Mouse (Mus musculus) left cerebral cortex, postnatal 25 days (tissue): ENCODE results near the gene Tomm22. TPM values are rescaled to one million over a fixed set of nuclear protein-coding genes. Genes with fewer than 3 reads are reported as not detected.

ENCODE experiments used
- DNase-seq, 2 experiments: peaks; one replicate each; pipeline ENCODE4 v3.0.0; 2022; ENCODE audit warnings: low spot score in 2 of 2, mixed read lengths in 1 of 2
- intact Hi-C: fragments of 180-260 bp; cut with DNase I; formaldehyde crosslinking; loops from one replicate; pipeline ENCODE4 v1.15.1; 2025
- total RNA-seq, 2 experiments: library from RNA; stranded (reverse); gene quantifications; 2 replicates each; pipeline ENCODE4 v1.2.3; 2021

Gene Tomm22
- total RNA-seq, 2 experiments from 2014 or later = 97.8 to 100 TPM

GRCm38 (mm10) chr15:79684616-79685015 is 14.0 kb downstream of the Tomm22 start:
- intact Hi-C loops = no loop called here
- no peak for DNase-seq

DNA sequence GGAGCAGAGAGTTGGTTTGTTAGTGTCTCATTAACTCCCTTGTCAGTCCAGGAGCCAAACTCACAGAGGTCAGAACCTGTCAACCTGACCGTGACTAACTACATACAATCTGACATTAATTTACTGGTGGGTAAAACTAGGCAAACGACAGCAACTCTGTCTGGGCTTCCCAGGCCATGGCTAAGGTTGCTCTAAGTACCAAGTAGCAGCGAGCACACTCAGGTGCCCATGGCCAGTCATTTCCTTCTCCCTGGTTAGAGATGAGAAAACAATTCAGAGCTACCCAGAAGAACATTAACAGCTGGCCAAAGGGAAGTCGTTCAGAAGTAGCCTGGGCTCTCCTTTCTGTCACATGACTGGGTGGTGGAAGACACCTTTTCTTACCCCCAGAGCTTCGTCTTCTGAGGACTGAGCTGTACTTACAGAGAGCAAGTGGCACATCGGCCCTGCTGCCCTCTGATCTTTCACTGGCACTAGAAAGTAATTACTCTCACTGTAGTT is 14.5 kb downstream of the Tomm22 start:
- no peak for DNase-seq
- intact Hi-C loops = no loop called here

- intact Hi-C loops = no loop called here
- peak; percentile 30 to 54 for DNase-seq
Measured at GRCm38 (mm10) chr15:79686046-79686869, 15.6 kb downstream of the Tomm22 start.

GRCm38 (mm10) chr15:79687175-79687574 is 16.5 kb downstream of the Tomm22 start:
- intact Hi-C loops = no loop called here
- no peak for DNase-seq

- intact Hi-C loops = loop anchor here (1.0 kb wide), 1 partner anchor 28 kb away; the partner anchor contains the start of gene Cby1
- DNase-seq = peak; percentile 96 to 97
Measured at GRCm38 (mm10) chr15:79687646-79688267, 17.1 kb downstream of the Tomm22 start, which contains the start of gene Josd1. TSS of gene Josd1 (minus strand) at chr15:79687919.

DNA sequence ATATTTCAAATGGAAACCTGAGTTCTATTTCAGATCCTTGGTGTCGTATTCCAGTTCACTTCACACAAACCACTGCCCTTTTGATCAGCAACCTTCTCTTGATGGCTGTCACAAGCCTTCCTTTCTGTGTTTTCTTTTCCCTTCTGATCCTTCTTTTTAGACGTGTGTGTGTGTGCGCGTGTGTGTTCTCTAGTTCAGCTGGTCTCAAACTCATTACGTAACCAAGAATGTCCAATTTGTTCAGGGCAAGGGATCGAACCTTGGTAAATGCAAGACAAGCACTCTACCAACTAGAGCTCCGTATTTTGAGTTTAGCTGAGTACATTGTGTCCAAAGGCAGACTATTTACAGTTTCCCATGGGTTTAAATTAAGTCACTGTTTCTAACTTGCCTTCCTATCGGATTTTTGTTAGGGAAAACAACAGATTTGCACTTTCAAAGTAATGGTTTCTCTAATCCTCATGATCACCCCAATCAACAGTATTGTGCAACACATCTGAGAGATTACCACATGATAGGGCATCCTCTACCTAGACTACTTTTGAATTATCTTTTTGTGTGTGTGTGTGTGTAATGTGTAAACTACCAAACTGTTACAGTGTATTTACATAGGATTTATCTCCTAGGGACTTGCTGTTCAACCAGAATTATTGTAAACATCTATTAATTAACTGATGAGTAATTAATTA is 17.8 kb downstream of the Tomm22 start:
- DNase-seq = no peak
- intact Hi-C loops = loop anchor here (1.0 kb wide), 1 partner anchor 29 kb away; the partner anchor contains the start of gene Cby1

DNA sequence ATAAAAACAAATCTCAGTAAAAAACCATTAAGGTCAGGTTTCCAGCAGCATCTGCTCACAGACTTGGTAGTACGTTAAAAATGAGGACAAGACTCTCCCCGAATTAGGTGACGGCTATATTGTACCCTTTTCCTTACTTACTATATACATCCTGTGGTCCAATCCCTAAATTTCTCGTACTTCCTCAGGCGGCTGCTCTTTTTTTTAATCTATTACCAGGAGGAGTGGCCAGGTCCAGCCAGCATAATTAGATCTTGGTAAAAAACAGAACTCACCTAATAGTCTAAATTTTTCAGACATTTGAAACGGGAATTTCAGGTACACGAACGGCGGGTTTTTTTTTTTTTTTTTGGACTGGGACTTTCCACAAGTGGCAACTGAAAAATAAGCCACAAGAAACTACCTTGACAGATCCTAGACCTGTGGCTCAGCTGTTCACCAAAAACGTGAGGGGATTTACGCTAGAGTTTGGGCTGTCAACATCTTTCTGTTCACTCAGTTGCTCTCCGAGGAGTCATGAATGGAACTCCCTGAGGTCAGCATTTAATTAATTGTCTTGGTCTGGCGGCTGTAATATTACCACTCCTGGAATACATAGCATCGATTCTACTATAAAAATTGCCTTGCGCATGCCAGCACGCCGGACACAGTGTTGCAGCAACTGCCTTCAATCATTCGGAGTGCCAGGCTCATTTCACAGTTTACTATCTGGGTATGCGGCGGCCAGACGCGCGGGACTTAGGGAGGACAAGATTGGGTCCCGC is 19.2 kb downstream of the Tomm22 start:
- DNase-seq = no peak
- intact Hi-C loops = no loop called here

DNA sequence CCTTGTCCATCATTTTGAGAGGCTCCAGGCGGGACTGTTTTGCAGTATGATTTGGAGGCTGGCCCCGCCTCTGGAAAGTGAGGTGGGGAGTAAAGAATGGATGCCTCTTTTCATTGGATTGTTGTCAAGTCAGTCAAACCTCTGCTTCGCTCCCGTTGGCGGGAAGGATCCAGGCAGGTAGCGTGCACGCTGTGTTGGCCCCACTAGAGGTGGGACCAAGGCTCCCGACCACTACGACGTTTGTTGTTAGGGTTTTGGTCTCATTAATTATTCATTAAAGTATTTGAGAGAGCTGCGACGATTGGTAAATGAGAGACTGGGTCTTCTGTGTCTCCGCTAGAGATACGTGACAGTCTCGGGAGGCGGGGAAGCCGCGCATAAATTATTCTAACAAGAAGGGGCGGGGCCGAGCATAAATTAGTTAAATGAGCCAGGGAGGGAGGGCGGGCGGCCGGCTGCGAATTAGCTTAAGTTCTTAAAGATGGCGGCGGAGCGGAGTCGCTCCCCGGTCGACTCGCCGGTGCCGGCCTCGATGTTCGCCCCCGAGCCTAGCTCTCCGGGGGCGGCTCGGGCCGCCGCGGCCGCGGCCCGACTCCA is 19.9 kb downstream of the Tomm22 start, which contains the start of gene Gtpbp1:
TSS of gene Gtpbp1 (plus strand) at position 420 of the 597 bp plus-strand sequence.
- DNase-seq = peak; percentile 99 to 100
- intact Hi-C loops = no loop called here

DNA sequence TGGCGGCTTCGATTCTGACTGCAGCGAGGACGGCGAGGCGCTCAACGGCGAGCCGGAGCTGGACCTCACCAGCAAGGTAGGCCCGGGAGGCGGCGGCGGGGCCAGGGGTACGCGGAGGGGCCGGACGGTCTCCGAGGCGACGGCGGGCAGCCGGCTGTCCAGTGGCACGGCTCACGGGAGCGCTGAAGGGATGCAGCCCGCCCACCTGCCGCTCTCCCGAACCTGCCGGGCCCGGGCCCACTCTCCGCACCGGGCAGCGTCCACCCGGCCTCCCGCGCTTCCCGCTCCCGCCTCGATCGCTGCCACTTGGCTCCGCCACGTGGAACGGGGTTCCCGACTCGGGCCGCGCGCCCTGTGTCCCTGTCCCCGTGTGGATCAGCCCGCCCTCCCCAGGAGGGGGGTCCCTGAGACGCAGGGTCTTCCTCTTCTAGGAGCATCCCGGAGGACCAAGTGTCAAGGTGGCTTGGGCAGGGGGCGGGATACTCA is 20.4 kb downstream of the Tomm22 start:
- intact Hi-C loops = no loop called here
- DNase-seq = no peak

DNA sequence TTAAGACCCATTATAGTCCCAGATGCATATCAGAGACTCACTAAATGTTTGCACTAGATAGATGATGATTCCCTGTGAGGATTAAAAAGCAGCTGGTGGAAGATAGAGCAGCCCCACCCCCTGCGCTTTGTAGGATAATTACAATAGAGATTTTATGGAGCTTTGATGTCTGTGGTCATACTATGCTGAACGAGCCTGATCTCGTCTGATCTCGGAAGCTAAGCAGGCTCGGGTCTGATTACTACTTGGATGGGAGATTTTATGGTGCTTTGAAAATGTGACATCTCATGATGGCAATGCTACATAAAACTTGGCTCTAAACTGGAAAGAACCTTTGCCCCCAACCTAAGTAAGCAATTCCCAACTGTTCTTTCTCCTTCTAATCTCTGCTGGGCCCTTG is 21.7 kb downstream of the Tomm22 start:
- intact Hi-C loops = no loop called here

GRCm38 (mm10) chr15:79693740-79694139 is 23.1 kb downstream of the Tomm22 start:
- no peak for DNase-seq
- intact Hi-C loops = no loop called here

More for the DNA sequence above, 21.7 kb downstream of the Tomm22 start:
- no peak for DNase-seq

- intact Hi-C loops = no loop called here
- DNase-seq = no peak
Measured at GRCm38 (mm10) chr15:79694512-79694911, 23.9 kb downstream of the Tomm22 start.

DNA sequence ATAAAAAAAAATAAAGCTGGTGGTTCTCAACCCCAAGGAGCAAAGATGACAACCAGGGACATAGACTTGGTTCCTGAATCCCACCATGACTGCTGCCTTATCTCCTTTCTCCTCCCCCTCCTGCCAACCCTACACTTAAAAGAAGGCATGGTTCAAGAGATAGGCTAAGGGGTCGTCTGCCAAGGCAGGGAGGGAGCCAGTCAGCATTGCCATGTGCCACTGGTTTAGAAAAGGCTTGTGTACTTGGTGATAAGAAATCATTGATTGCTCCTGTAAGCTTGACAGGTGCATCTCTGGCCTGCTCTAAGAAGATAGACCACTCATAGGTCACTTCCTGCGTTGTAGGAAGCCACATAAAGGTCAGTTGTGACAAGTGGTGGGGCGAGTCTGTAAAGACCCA is 24.9 kb downstream of the Tomm22 start:
- intact Hi-C loops = no loop called here
- no peak for DNase-seq

GRCm38 (mm10) chr15:79696508-79696907 is 25.8 kb downstream of the Tomm22 start:
- intact Hi-C loops = no loop called here
- DNase-seq = no peak

- no peak for DNase-seq
Measured at GRCm38 (mm10) chr15:79697011-79697410, 26.4 kb downstream of the Tomm22 start.

GRCm38 (mm10) chr15:79697558-79698187 is 27.0 kb downstream of the Tomm22 start:
- DNase-seq = no peak
- intact Hi-C loops = no loop called here

More at GRCm38 (mm10) chr15:79697011-79697410, 26.4 kb downstream of the Tomm22 start:
- intact Hi-C loops = no loop called here

GRCm38 (mm10) chr15:79706603-79707214 is 36.0 kb downstream of the Tomm22 start:
- intact Hi-C loops = no loop called here
- DNase-seq = no peak
